Mouse (Mus musculus) kidney, embryonic 14.5 days (tissue): Measurements from ENCODE around the gene Wnt5a. TPM values are rescaled to one million over a fixed set of nuclear protein-coding genes. Genes with fewer than 3 reads are reported as not detected.
A peak's percentile ranks its signal among the peaks of the same experiment; 100 is the strongest.

Experiments
- ATAC-seq: fragments of 200-750 bp; cut with Nextera tagmentation; 2 replicates; pipeline ENCODE4 v1.8.0; 2017; ENCODE audit warnings: moderate number of reproducible peaks, mild to moderate bottlenecking, moderate TSS enrichment, moderate library complexity; ENCODE audit not compliant: low FRiP score, low TSS enrichment
- H3K27ac ChIP-seq: fragments of 300-500 bp; sonication (generic); 2 replicates; pipeline ENCODE4 v1.5.1; 2014; ENCODE audit warnings: low read depth, mild to moderate bottlenecking, low read length, moderate library complexity, mixed read lengths
- H3K27me3 ChIP-seq: fragments of 300-500 bp; sonication (generic); 2 replicates; pipeline ENCODE4 v1.6.1; 2014; ENCODE audit warnings: mild to moderate bottlenecking, low read length; ENCODE audit not compliant: control insufficient read depth, insufficient read depth
- H3K36me3 ChIP-seq: fragments of 300-500 bp; sonication (generic); 2 replicates; pipeline ENCODE4 v1.6.1; 2014; ENCODE audit warnings: low read length, mixed read lengths; ENCODE audit not compliant: control insufficient read depth, insufficient read depth
- H3K4me1 ChIP-seq: fragments of 300-500 bp; sonication (generic); 2 replicates; pipeline ENCODE4 v1.6.1; 2014; ENCODE audit warnings: low read length, mixed read lengths; ENCODE audit not compliant: control insufficient read depth, insufficient read depth
- H3K4me2 ChIP-seq: fragments of 300-500 bp; sonication (generic); replicated peaks from 2 replicates; pipeline ENCODE4 v1.6.1; 2014; ENCODE audit warnings: low read depth, mild to moderate bottlenecking, low read length
- H3K4me3 ChIP-seq: fragments of 300-500 bp; sonication (generic); 2 replicates; pipeline ENCODE4 v1.5.1; 2014; ENCODE audit warnings: mild to moderate bottlenecking, low read length
- H3K9ac ChIP-seq: fragments of 300-500 bp; sonication (generic); 2 replicates; pipeline ENCODE4 v1.6.1; 2014; ENCODE audit warnings: low read depth, mild to moderate bottlenecking, low read length, moderate library complexity
- H3K9me3 ChIP-seq: fragments of 300-500 bp; sonication (generic); 2 replicates; pipeline ENCODE4 v1.6.1; 2016; ENCODE audit warnings: low read length; ENCODE audit not compliant: control insufficient read depth
- WGBS: fragments of 180-500 bp; shearing (Covaris S2); extraction: QIAGEN DNeasy Blood & Tissue Kit; methylation state at CpG from one replicate; pipeline ENCODE4 v1.1.7; 2014; 5-methylcytosine and 5-hydroxymethylcytosine counted together
- polyA plus RNA-seq: library from polyadenylated mRNA; unstranded; fragments of >200 nt; fragmentation: Nextera tagmentation; extraction: Ambion mirVana; gene quantifications from 2 replicates; pipeline ENCODE4 v1.2.1, GENCODE M21; 2014

Gene Wnt5a
- polyA plus RNA-seq, 1 experiment from 2014 or later: 21.0 TPM

- no peak overlapping the region for H3K27ac ChIP-seq
- ATAC-seq: no peak
- H3K9me3 ChIP-seq: no peaks in the 10 kb centered on the region
- peaks cover 5% of the 10 kb centered on the region for H3K27me3 ChIP-seq
- H3K36me3 ChIP-seq: no peaks in the 10 kb centered on the region
- no peak overlapping the region for H3K9ac ChIP-seq
- H3K4me1 ChIP-seq: no peaks in the 10 kb centered on the region
- WGBS: 51% methylated on average over 4 of the region's 4 CpGs
- H3K4me3 ChIP-seq: no peak overlapping the region
- no peak overlapping the region for H3K4me2 ChIP-seq
These were observed 31.3 kb downstream of the Wnt5a start for GRCm38 (mm10) chr14:28535814-28536213.

GRCm38 (mm10) chr14:28539577-28539976 is 35.0 kb downstream of the Wnt5a start:
- Histone ChIP-seq H3K9ac (no peak overlapping the region), H3K27me3 (peaks cover 5% of the 10 kb centered on the region; the same call in 1 of the 2 replicates), H3K4me3 (no peak overlapping the region), H3K27ac (no peak overlapping the region), H3K36me3 (no peaks in the 10 kb centered on the region), H3K4me1 (0 out of 2 replicates have a peak, but pooled peaks cover 6% of the 10 kb centered on the region), H3K9me3 (no peaks in the 10 kb centered on the region), H3K4me2 (no peak overlapping the region)
- 26% methylated on average over 6 of the region's 6 CpGs for WGBS
- ATAC-seq: peak; percentile 68; the same call in 1 of the 2 replicates

- Histone ChIP-seq H3K36me3 (no peaks in the 10 kb centered on the region), H3K4me3 (no peak overlapping the region), H3K27ac (no peak overlapping the region), H3K4me2 (no peak overlapping the region), H3K27me3 (peaks cover 5% of the 10 kb centered on the region; the same call in 1 of the 2 replicates), H3K9me3 (no peaks in the 10 kb centered on the region), H3K4me1 (0 out of 2 replicates have a peak, but pooled peaks cover 6% of the 10 kb centered on the region), H3K9ac (no peak overlapping the region)
- peak; percentile 77 for ATAC-seq
- 24% methylated on average over 4 of the region's 4 CpGs for WGBS
These were observed 37.7 kb downstream of the Wnt5a start for GRCm38 (mm10) chr14:28542117-28542741.

GRCm38 (mm10) chr14:28561861-28562260 is 57.3 kb downstream of the Wnt5a start:
- no peak for ATAC-seq

More at GRCm38 (mm10) chr14:28561861-28562260, 57.3 kb downstream of the Wnt5a start:
- 60% methylated on average over 6 of the region's 6 CpGs for WGBS
- Histone ChIP-seq H3K27ac (no peak overlapping the region), H3K4me2 (no peak overlapping the region), H3K4me1 (no peaks in the 10 kb centered on the region), H3K36me3 (no peaks in the 10 kb centered on the region), H3K9ac (no peak overlapping the region), H3K27me3 (no peaks in the 10 kb centered on the region), H3K9me3 (no peaks in the 10 kb centered on the region), H3K4me3 (no peak overlapping the region)
